Mouse (Mus musculus) cerebellum, postnatal 25 days (tissue): ENCODE data around the gene Magi1.
A peak's percentile ranks its signal among the peaks of the same experiment; 100 is the strongest.

Experiments
- DNase-seq, 2 experiments: peaks; one replicate each; pipeline ENCODE4 v3.0.0; 2021; ENCODE audit warnings: mixed read lengths in 2 of 2

Gene Magi1

DNA sequence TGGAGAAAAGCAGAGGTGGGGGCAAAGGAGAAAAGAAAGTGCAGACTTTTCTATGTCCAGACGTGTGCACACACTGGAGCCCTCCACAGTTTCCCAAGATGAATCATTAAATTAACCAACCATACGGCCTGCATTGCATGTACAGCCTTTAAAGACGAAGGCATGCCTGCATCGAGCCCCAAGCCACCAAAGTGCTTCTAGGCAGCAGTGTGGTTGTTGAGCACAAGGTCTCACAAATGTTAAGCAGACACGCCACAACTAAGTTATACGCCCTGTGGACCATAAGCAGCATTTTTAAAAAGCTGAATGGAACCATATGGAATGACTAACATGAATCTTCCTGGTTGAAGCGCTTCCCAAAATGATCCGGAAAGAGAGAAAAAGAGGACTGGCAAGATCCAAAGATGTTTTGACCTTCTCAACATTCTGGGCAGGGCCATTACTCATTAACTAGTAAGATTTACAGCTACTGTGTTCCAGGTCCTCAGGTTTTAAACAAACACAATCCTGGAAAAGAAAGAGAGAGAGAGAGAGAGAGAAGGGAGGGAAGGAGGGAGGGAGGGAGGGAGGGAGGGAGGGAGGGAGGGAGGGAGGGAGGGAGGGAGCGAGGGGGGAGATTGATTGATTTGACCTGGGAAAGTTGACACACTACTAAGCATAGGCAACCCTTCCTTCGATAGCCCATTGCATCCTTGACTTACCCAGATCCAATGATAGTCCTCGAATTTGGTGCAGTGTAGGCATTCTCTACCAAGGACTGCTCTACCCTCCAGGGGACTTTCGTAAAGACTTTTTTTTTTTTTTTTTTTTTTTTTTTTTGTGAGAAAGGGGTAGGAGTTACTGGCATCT is 26.5 kb downstream of the Magi1 start:
- DNase-seq: no peak

DNA sequence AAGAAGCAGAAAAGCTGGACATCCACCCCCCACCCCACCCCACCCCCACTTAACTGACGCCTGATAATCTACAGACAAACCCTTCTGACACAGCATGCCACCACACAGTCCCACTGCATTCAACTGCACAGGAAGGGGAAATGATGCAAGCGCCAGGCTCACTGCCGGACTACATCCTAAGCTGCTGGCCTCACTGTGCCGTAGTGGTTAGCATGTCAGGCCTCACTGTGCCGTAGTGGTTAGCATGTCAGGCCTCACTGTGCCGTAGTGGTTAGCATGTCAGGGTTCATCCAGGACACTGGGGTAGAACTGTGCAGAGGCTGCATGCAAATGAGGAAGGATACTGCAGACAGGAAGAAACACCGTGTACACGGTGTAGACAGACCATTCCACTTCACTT is 29.8 kb downstream of the Magi1 start:
- no peak for DNase-seq

- no peak for DNase-seq
These were observed 32.3 kb downstream of the Magi1 start for GRCm38 (mm10) chr6:94251358-94251945.

DNA sequence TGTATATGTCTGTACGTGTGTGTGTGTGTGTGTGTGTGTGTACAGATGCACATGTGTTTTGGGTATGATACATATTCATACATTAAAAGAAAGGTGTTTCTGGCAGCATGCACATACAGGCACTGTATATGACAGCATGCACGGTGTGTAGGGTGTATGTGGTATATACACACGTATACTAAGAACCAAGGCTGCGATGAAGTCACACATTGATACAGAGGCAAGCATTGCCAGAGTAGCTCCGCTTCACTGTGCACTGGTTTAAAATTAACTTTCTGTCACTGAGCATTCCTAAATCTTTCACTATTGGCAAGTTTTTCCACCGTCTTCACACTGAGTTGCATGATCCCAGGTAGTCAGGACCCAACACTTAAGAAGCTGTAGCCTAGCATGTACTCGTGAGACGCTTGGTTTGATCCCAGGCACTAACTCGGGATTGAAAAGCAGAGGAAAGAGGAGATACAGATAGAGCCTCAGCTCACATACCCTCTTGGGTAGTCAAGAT is 34.4 kb downstream of the Magi1 start:
- no peak for DNase-seq

DNA sequence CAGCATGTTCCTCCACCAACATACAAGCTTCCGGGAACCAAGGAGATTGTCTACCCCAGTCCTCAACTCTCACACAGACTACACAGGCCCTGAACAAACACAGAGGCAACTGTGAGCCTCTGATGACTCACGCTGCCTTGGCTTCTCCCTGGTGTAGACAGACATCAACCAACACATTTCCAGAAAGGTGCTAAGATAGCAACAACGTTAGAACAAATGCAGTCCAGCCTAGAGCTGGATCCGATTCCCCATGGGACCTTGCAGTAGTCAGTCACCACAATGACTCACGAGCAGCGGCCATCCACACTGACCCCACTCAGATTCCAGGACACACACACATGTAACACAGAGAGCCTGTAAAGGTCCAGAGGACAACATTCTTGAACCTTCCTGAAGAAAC is 42.5 kb downstream of the Magi1 start:
- no peak for DNase-seq

- DNase-seq: no peak
These were observed 45.1 kb downstream of the Magi1 start for GRCm38 (mm10) chr6:94238643-94239042.

DNA sequence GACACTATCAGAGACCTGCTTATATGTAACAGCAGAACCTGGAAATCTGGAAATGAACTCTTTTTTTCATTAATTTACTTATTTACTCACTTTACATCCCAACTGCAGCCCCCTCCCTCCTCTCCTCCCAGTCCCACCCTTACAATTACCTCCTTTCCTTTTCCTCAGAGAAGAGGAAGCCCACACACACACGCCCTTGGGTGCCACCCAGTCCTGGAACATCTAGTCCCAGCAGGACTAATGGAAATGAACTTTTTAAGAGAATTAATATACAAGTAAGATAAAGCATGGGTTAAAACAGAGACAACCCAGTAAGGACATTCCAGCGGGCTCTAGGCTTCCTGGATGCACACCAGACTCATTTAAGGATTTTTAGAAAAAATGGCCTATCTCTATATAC is 46.8 kb downstream of the Magi1 start:
- no peak for DNase-seq

- no peak for DNase-seq
These were observed 51.4 kb downstream of the Magi1 start for GRCm38 (mm10) chr6:94232243-94232785.

DNA sequence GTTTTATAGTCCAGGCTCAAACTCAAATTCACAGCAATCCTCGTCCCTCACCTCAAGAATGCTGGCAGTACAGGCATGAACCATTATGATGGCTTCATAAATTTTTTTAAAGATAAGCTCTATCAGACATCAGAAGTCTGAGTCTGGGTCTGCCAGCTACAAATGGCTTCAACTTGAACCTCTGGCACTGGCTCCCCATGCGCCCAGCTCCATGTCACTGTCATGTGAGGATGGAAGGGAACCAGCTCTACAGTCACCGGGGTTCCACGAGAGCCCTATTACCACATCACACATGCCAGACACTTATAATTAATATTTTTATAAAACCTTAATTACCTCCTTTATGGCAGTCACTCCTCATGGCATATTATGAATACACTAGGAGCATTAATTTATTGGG is 51.9 kb downstream of the Magi1 start:
- no peak for DNase-seq

- DNase-seq: no peak
These were observed 52.4 kb downstream of the Magi1 start for GRCm38 (mm10) chr6:94231367-94231766.

GRCm38 (mm10) chr6:94230918-94231317 is 52.8 kb downstream of the Magi1 start:
- DNase-seq: no peak

DNA sequence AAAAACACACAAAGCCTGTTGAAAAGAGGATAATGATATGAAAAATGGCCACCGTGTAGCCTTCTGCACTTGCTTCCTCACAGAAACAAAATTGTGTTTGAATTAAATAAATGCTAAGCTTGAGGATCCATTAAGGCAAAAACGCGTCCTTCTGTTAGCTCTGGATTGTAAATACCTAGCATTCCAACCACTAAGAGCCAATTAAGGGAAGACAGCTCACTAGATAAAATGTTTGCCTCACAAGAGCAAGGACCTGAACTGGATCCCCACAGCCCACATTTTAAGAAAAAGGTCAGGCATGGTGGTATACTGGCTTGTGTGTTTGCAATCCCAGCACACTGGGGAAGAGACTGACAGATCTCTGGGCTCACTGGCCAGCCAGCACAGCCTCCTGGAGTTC is 53.6 kb downstream of the Magi1 start:
- no peak for DNase-seq

- no peak for DNase-seq
These were observed 57.5 kb downstream of the Magi1 start for GRCm38 (mm10) chr6:94226262-94226661.

- peak in 1 of 2 experiments; percentile 25 for DNase-seq
These were observed 57.9 kb downstream of the Magi1 start for GRCm38 (mm10) chr6:94225832-94226231.

- no peak for DNase-seq
These were observed 58.6 kb downstream of the Magi1 start for GRCm38 (mm10) chr6:94225091-94225490.

DNA sequence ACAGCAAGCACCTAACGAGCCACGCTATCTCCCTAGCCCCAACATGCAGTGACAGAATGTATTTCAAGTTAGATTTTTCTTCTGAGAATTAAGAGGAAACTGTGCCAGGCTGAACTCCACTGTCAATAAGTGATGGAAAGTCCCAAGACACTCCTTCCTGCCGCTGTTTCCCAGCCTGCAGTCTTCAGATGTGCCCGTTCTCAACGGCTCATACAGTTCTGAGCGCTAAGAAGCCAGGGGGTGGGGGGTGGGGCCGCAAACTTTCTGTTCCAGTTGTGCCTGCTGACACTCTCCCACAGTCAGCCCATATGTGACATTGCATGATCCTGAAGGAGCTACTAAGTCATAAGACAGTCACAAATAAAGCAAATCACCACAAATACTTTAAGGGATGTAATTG is 61.5 kb downstream of the Magi1 start:
- no peak for DNase-seq

DNA sequence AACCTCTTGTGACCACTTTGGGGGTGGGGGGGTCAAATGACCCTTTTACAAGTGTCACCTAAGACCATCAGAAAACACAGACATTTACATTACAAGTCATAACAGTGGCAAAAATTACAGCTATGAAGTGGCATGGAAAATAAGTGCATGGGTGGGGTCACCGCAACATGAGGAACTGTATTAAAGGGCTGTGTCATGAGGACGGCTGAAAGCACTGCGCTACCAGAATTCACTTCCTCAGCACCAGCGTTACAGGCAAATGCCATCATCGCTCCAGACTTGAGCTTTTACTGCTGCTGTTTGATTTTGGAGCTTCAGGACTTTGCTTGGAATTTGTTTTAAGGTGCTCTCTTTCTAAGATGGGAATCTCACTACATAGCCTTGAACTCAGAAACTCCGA is 62.0 kb downstream of the Magi1 start:
- DNase-seq: no peak

- peak; percentile 37 to 47 for DNase-seq
These were observed 65.6 kb downstream of the Magi1 start for GRCm38 (mm10) chr6:94218076-94218475.

GRCm38 (mm10) chr6:94215834-94216233 is 67.9 kb downstream of the Magi1 start:
- DNase-seq: no peak

DNA sequence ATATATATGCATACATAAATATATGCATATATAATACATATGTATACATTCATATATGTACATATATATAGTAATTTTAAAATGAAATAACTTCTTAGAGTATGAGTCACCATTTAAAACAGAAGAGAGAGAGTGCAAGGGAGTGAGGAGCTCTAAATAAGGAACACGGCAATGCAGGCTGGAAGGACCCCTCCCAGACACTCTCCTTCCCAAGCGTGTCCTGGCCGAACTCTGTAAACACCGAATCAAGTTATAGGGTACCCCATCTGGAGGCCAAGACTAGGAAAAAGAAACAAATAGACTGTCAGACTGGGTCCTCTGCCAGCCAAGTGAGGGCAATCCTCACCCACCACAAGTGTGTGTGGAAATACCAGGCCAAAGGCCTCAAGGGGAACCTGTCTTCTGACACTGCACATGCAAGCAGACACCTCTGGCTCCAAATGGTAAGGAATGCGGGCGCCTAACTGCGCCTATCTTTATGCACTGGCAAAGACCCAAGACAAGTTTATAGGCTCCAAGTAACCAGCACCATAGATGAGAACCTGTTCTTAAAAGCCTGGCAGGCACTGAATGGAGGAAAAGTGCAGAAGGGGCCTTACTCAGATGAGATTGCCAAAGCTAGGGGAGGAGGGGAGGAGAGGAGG is 68.7 kb downstream of the Magi1 start:
- DNase-seq: no peak

GRCm38 (mm10) chr6:94205926-94206325 is 77.8 kb downstream of the Magi1 start:
- peak in 1 of 2 experiments; percentile 19 for DNase-seq

- DNase-seq: no peak
These were observed 80.0 kb downstream of the Magi1 start for GRCm38 (mm10) chr6:94203642-94204145.

- no peak for DNase-seq
These were observed 81.8 kb downstream of the Magi1 start for GRCm38 (mm10) chr6:94201940-94202339.
